Mouse (Mus musculus) myocyte (in vitro differentiated cells): Measurements from ENCODE around the gene Ppm1a.

ENCODE experiments used
- CEBPB ChIP-seq: IDR thresholded peaks from 2 replicates; pipeline ENCODE4 v1.6.1; 2011; ENCODE audit warnings: mild to moderate bottlenecking, moderate library complexity; ENCODE audit not compliant: poor library complexity, insufficient read depth, severe bottlenecking
- MYOG ChIP-seq, 3 experiments: IDR thresholded peaks; one replicate each; pipeline ENCODE4 v1.6.1; 2011; ENCODE audit warnings: control low read depth in 2 of 3, low read depth in 2 of 3, mild to moderate bottlenecking in 2 of 3; ENCODE audit not compliant: insufficient read length in 2 of 3, control insufficient read depth in 1 of 3, insufficient read depth in 1 of 3
- POLR2A ChIP-seq: IDR thresholded peaks from one replicate; pipeline ENCODE4 v1.6.1; 2011; ENCODE audit warnings: low read depth, mild to moderate bottlenecking, control low read depth, moderate library complexity; ENCODE audit not compliant: insufficient read length
- POLR2AphosphoS2 ChIP-seq: IDR thresholded peaks from one replicate; pipeline ENCODE4 v1.6.1; 2011; ENCODE audit warnings: low read depth, control low read depth; ENCODE audit not compliant: insufficient read length
- USF1 ChIP-seq: IDR thresholded peaks from one replicate; pipeline ENCODE4 v1.6.1; 2011; ENCODE audit warnings: low read depth, mild to moderate bottlenecking, control low read depth, moderate library complexity

DNA sequence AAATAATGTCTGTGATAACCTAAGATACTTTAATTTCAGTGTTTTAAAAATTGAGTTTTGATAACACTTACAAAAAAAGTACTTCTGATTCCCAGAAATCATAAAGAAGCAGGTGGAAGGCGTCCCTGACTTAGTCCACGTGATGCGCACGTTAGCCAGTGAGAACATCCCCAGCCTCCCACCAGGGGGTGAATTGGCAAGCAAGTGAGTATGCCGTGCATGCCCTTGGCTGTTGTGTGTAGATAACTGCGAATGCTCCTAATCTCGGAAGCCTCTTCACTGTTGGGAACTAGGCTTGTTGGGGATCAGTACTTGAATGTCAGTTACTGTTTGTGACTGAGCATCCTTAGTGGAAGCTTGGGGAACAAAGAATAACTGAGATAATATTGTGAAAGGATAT, 33.3 kb downstream of the Ppm1a start:
- TF ChIP-seq USF1 (no peak), CEBPB (no peak), POLR2A (no peak), POLR2AphosphoS2 (no peak), MYOG (IDR thresholded peaks at IDR 0.05; ENCODE audit: control insufficient read depth in 1 of 3, insufficient read depth in 1 of 3, insufficient read length in 2 of 3, low read depth in 2 of 3) (no peak)
